Mouse (Mus musculus): ENCODE measurements around the gene Epb41l2. TPM values are rescaled to one million over a fixed set of nuclear protein-coding genes. Genes with fewer than 3 reads are reported as not detected.

The Epb41l2 gene
- total and polyA plus RNA-seq, 2 experiments from 2014 or later = 21.6 to 50.1 TPM

DNA sequence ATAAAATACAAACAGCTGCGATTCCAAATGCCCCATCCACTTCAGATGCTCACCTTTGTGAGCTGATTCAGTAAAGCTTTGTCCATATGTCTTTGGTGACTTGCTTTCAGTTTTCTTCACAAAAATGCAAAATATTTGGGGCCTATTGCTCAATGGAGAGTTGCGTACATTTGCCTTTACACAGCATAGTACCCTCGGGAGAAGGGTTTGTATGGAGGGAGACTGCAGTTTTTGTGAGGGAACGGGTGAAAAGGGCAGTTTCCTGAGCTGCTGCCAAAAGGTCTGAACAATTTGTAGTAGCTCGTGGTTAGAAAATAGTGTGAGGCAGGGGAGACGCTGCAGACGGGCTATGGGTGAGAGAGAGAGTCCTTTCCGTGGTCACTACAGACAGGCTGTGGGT lies 40.5 kb downstream of the Epb41l2 start:
- Histone ChIP-seq H3K4me2 (ENCODE audit: low read depth, low read length) (no peak overlapping the region), H3K36me3 (replicated peaks; ENCODE audit: control insufficient read depth, insufficient read depth, low read length) (no peaks in the 10 kb centered on the region), H3K27me3 (ENCODE audit: control insufficient read depth, insufficient read depth, low read length) (no peaks in the 10 kb centered on the region), H3K4me3 (ENCODE audit: low read depth, low read length) (no peak overlapping the region), H3K9me3 (replicated peaks; ENCODE audit: control insufficient read depth, low read length) (no peaks in the 10 kb centered on the region), H3K9ac (replicated peaks; ENCODE audit: low read depth, low read length) (no peak overlapping the region), H3K4me1 (ENCODE audit: control insufficient read depth, insufficient read depth) (peaks cover 22% of the 10 kb centered on the region), H3K27ac (ENCODE audit: low read depth) (no peak overlapping the region)
- 44% methylated on average over 8 of the region's 8 CpGs for WGBS
- TF ChIP-seq CTCF (IDR thresholded peaks at IDR 0.05; ENCODE audit: low read depth) (no peak), EP300 (IDR thresholded peaks at IDR 0.05; ENCODE audit: low read depth) (no peak)
- no peak for DNase-seq (ENCODE audit: low spot score)
- ATAC-seq (ENCODE audit: insufficient read depth, low read depth) = no peak

- Histone ChIP-seq H3K4me2 (ENCODE audit: low read depth, low read length) (no peak overlapping the region), H3K36me3 (replicated peaks; ENCODE audit: control insufficient read depth, insufficient read depth, low read length) (no peaks in the 10 kb centered on the region), H3K4me3 (ENCODE audit: low read depth, low read length) (no peak overlapping the region), H3K27ac (ENCODE audit: low read depth) (no peak overlapping the region), H3K4me1 (ENCODE audit: control insufficient read depth, insufficient read depth) (peaks cover 18% of the 10 kb centered on the region), H3K9me3 (replicated peaks; ENCODE audit: control insufficient read depth, low read length) (no peaks in the 10 kb centered on the region), H3K9ac (replicated peaks; ENCODE audit: low read depth, low read length) (no peak overlapping the region), H3K27me3 (ENCODE audit: control insufficient read depth, insufficient read depth, low read length) (no peaks in the 10 kb centered on the region)
- no peak for TF ChIP-seq CTCF (IDR thresholded peaks at IDR 0.05; ENCODE audit: low read depth)
- TF ChIP-seq EP300 (IDR thresholded peaks at IDR 0.05; ENCODE audit: low read depth) = no peak
- WGBS = 56% methylated on average over 9 of the region's 9 CpGs
- DNase-seq (ENCODE audit: low spot score) (no peak), ATAC-seq (ENCODE audit: insufficient read depth, low read depth) (no peak)
Observed at GRCm38 (mm10) chr10:25400646-25401045, 41.0 kb downstream of the Epb41l2 start.

GRCm38 (mm10) chr10:25401356-25401755 lies 41.8 kb downstream of the Epb41l2 start:
- peak; percentile 51; the same call in 1 of the 2 replicates for ATAC-seq (ENCODE audit: insufficient read depth, low read depth)
- no peak overlapping the region for H3K9ac ChIP-seq (replicated peaks; ENCODE audit: low read depth, low read length)
- H3K4me3 ChIP-seq (ENCODE audit: low read depth, low read length) = no peak overlapping the region
- no peak overlapping the region for H3K27ac ChIP-seq (ENCODE audit: low read depth)
- no peak overlapping the region for H3K4me2 ChIP-seq (ENCODE audit: low read depth, low read length)
- H3K27me3 ChIP-seq (ENCODE audit: control insufficient read depth, insufficient read depth, low read length) = no peaks in the 10 kb centered on the region
- TF ChIP-seq CTCF (IDR thresholded peaks at IDR 0.05; ENCODE audit: low read depth) (no peak), EP300 (IDR thresholded peaks at IDR 0.05; ENCODE audit: low read depth) (no peak)
- H3K36me3 ChIP-seq (replicated peaks; ENCODE audit: control insufficient read depth, insufficient read depth, low read length) = no peaks in the 10 kb centered on the region
- 60% methylated on average over 2 of the region's 2 CpGs for WGBS
- H3K4me1 ChIP-seq (ENCODE audit: control insufficient read depth, insufficient read depth) = peaks cover 18% of the 10 kb centered on the region
- no peaks in the 10 kb centered on the region for H3K9me3 ChIP-seq (replicated peaks; ENCODE audit: control insufficient read depth, low read length)
- DNase-seq (ENCODE audit: low spot score) = peak; percentile 44

DNA sequence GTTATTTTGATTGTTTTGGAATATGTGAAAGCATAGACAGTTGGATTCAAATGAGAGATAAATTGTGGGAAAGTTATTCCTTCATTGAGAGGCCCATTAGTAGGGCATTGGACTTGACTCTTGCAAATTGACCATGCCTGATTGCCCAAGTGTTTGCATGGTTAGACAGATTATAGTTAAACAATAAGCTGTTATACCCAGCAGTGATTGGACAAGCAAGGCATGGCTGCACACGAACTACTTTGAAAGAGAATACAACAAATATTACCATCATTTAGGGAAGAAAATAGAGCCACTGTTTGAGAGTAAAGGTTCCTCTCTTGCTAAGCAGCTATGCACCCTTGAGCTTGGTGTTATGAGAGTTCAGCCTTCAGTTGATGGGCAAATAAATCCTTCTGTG lies 43.3 kb downstream of the Epb41l2 start:
- H3K4me2 ChIP-seq (ENCODE audit: low read depth, low read length) = no peak overlapping the region
- ATAC-seq (ENCODE audit: insufficient read depth, low read depth) = no peak
- no peak for DNase-seq (ENCODE audit: low spot score)
- H3K27me3 ChIP-seq (ENCODE audit: control insufficient read depth, insufficient read depth, low read length) = no peaks in the 10 kb centered on the region
- H3K36me3 ChIP-seq (replicated peaks; ENCODE audit: control insufficient read depth, insufficient read depth, low read length) = no peaks in the 10 kb centered on the region
- TF ChIP-seq CTCF (IDR thresholded peaks at IDR 0.05; ENCODE audit: low read depth) (no peak), EP300 (IDR thresholded peaks at IDR 0.05; ENCODE audit: low read depth) (no peak)
- no peak overlapping the region for H3K27ac ChIP-seq (ENCODE audit: low read depth)
- no peak overlapping the region for H3K4me3 ChIP-seq (ENCODE audit: low read depth, low read length)
- no peaks in the 10 kb centered on the region for H3K9me3 ChIP-seq (replicated peaks; ENCODE audit: control insufficient read depth, low read length)
- H3K4me1 ChIP-seq (ENCODE audit: control insufficient read depth, insufficient read depth) = peaks cover 13% of the 10 kb centered on the region
- H3K9ac ChIP-seq (replicated peaks; ENCODE audit: low read depth, low read length) = no peak overlapping the region
- WGBS = 93% methylated on average over 1 of the region's 1 CpGs

DNA sequence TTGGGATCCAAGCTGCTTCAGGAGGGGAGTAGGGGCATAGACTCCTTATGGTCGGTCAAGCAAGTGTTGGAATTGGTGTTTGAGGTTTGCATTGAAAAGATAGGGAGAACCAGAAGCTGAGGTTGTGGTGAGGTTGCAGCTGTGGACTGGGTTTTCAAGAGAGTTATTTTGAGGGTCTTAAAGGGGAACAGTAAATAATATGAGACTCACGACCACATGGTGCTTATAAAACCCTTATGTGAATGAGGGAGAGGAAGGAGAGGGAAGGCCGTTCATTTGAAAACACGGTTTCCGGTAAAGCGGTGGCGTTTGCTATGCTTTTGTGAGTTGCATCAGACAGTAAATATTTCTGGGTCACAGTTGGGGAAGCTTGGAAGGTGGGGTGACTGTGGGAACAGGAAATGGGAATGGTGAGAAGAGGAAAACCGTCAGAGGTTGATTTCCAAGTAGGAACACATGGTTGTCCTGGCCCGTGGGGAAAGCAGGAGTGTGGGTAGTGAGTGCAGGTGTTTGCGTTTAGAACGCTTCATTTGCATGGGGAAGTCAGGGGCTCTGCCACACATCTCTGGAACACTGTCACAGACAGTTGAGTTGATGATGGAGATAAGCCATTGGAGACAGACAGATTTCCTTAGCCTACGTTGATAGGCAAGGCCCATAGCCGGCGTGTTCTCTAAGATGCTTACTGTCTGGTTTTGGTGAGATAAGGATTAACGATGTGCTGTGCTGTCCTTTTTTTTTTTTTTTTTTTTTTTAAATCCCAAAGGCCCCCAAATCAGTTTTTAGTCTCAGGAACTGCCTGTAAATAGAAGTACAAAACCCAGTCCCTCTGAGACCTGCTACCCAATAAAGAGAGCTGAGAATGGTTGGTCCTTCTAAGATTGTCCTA lies 44.5 kb downstream of the Epb41l2 start:
- H3K4me3 ChIP-seq (ENCODE audit: low read depth, low read length) = no peak overlapping the region
- no peaks in the 10 kb centered on the region for H3K9me3 ChIP-seq (replicated peaks; ENCODE audit: control insufficient read depth, low read length)
- H3K9ac ChIP-seq (replicated peaks; ENCODE audit: low read depth, low read length) = no peak overlapping the region
- TF ChIP-seq CTCF (IDR thresholded peaks at IDR 0.05; ENCODE audit: low read depth) = no peak
- TF ChIP-seq EP300 (IDR thresholded peaks at IDR 0.05; ENCODE audit: low read depth) = no peak
- no peak overlapping the region for H3K27ac ChIP-seq (ENCODE audit: low read depth)
- peaks cover 9% of the 10 kb centered on the region; the same call in 1 of the 2 replicates for H3K4me1 ChIP-seq (ENCODE audit: control insufficient read depth, insufficient read depth)
- no peak for ATAC-seq (ENCODE audit: insufficient read depth, low read depth)
- H3K27me3 ChIP-seq (ENCODE audit: control insufficient read depth, insufficient read depth, low read length) = no peaks in the 10 kb centered on the region
- no peak for DNase-seq (ENCODE audit: low spot score)
- no peak overlapping the region for H3K4me2 ChIP-seq (ENCODE audit: low read depth, low read length)
- no peaks in the 10 kb centered on the region for H3K36me3 ChIP-seq (replicated peaks; ENCODE audit: control insufficient read depth, insufficient read depth, low read length)
- WGBS = 58% methylated on average over 15 of the region's 15 CpGs
